Mouse (Mus musculus) MEL (cell line): ENCODE data around the gene Slc4a3.
A peak's percentile ranks its signal among the peaks of the same experiment; 100 is the strongest.

Experiments
- CTCF ChIP-seq, 3 experiments: IDR thresholded peaks in 2 of 3; conservative IDR thresholded peaks in 1 of 3; 2 replicates each; pipeline ENCODE4 v1.5.1; 2011 to 2012; ENCODE audit warnings: low read length in 3 of 3, low read depth in 2 of 3, mild to moderate bottlenecking in 2 of 3, improper control_type of control experiment in 1 of 3, inconsistent platforms in 1 of 3, mixed read lengths in 1 of 3, moderate library complexity in 1 of 3; ENCODE audit not compliant: control insufficient read depth in 1 of 3, insufficient read depth in 1 of 3, poor library complexity in 1 of 3, severe bottlenecking in 1 of 3
- E2F4 ChIP-seq: IDR thresholded peaks from 2 replicates; pipeline ENCODE4 v1.6.1; 2011; ENCODE audit warnings: low read depth, low read length, improper control_type of control experiment, borderline replicate concordance
- ELF1 ChIP-seq: IDR thresholded peaks from 2 replicates; pipeline ENCODE4 v1.6.1; 2014; ENCODE audit warnings: low read depth, mild to moderate bottlenecking, inconsistent platforms, low read length, improper control_type of control experiment, moderate library complexity
- EP300 ChIP-seq, 2 experiments: IDR thresholded peaks; 2 replicates each; pipeline ENCODE4 v1.6.1; 2011; ENCODE audit warnings: improper control_type of control experiment in 2 of 2, low read length in 2 of 2, low read depth in 1 of 2, mild to moderate bottlenecking in 1 of 2
- GABPA ChIP-seq: IDR thresholded peaks from 2 replicates; pipeline ENCODE4 v1.6.1; 2012; ENCODE audit warnings: low read depth, mild to moderate bottlenecking, inconsistent platforms, low read length, improper control_type of control experiment, moderate library complexity
- HCFC1 ChIP-seq: IDR thresholded peaks from 2 replicates; pipeline ENCODE4 v1.6.1; 2012; ENCODE audit warnings: low read depth, mild to moderate bottlenecking, inconsistent platforms, low read length, improper control_type of control experiment, moderate library complexity
- MXI1 ChIP-seq: IDR thresholded peaks from 2 replicates; pipeline ENCODE4 v1.6.1; 2011; ENCODE audit warnings: mild to moderate bottlenecking, low read depth, low read length, improper control_type of control experiment
- NRF1 ChIP-seq: IDR thresholded peaks from 2 replicates; pipeline ENCODE4 v1.6.1; 2014; ENCODE audit warnings: low read depth, mild to moderate bottlenecking, inconsistent platforms, low read length, improper control_type of control experiment, moderate library complexity; ENCODE audit not compliant: poor library complexity, insufficient read depth, severe bottlenecking
- POLR2A ChIP-seq, 2 experiments: IDR thresholded peaks; 2 replicates each; pipeline ENCODE4 v1.6.1; 2011 to 2012; ENCODE audit warnings: low read length in 2 of 2, mild to moderate bottlenecking in 2 of 2, control low read depth in 1 of 2, improper control_type of control experiment in 1 of 2, low read depth in 1 of 2, moderate library complexity in 1 of 2; ENCODE audit not compliant: control insufficient read depth in 1 of 2, insufficient read depth in 1 of 2, poor library complexity in 1 of 2
- TCF12 ChIP-seq: IDR thresholded peaks from 2 replicates; pipeline ENCODE4 v1.6.1; 2014; ENCODE audit warnings: low read depth, mild to moderate bottlenecking, inconsistent platforms, low read length, improper control_type of control experiment, moderate library complexity
- ZC3H11A ChIP-seq: IDR thresholded peaks from 2 replicates; pipeline ENCODE4 v1.6.1; 2012; ENCODE audit warnings: low read depth, mild to moderate bottlenecking, inconsistent platforms, low read length, improper control_type of control experiment
- ZNF384 ChIP-seq: IDR thresholded peaks from 2 replicates; pipeline ENCODE4 v1.6.1; 2012; ENCODE audit warnings: low read depth, mild to moderate bottlenecking, inconsistent platforms, low read length, improper control_type of control experiment

DNA sequence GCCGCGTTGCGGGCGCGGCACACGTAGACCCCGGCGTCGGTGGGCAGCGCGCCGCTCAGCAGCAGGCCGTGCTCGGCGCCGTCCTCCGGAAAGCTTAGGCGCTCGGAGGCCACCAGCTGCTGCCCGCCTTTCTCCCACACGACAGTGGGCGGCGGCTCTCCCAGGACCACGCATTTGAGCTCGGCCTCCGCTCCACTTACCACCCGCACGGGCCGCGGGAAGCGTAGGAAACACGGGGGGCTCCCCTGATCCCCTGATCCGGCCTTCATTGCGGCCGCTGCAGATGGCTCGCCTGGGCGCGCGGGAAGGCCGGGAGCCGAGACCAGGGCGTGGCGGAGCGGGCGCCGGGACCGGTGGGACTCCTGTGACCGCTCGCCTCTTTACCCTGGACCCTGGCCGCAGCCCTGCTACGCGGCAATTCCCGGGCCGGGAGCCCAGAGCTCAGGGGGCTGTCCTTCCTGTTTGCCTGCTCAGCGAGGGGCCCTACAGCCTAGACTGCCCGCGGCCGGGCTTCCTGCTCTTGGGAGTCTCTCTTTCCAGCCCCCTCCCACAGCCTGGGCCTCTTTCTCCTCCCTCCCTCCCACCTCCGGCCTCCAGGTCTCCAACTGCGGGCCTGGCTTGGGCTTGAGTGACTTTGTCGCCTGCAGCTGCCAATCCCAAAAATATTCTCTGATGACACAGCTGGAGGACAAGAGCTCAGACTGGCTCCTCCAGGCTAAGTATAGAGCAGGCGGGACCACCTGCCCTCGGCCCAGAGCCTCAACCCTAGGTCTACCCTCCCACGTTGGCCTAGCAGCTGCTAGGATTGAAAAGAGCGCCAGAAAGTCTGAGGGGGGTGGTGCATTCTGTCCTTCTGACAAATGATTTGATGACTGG, 39.9 kb upstream of the Slc4a3 start, which contains the start of gene Obsl1:
- TF ChIP-seq CTCF (IDR thresholded peaks at IDR 0.05 in 2 of 3, conservative IDR thresholded peaks at IDR 0.05 in 1 of 3; ENCODE audit: control insufficient read depth in 1 of 3, insufficient read depth in 1 of 3, low read depth in 2 of 3, low read length in 3 of 3, poor library complexity in 1 of 3, severe bottlenecking in 1 of 3) = no peak
- no peak for TF ChIP-seq TCF12
- TF ChIP-seq ELF1 = no peak
- TF ChIP-seq GABPA = no peak
- TF ChIP-seq EP300 (IDR thresholded peaks at IDR 0.05; ENCODE audit: low read depth in 1 of 2, low read length in 2 of 2) = no peak
- TF ChIP-seq ZC3H11A = no peak
- TF ChIP-seq HCFC1 = no peak
- no peak for TF ChIP-seq E2F4
- 0 out of 4 replicates have a peak, but pooled peaks of 1 of the 2 experiments have one; percentile 25 for TF ChIP-seq POLR2A (IDR thresholded peaks at IDR 0.05; ENCODE audit: control insufficient read depth in 1 of 2, insufficient read depth in 1 of 2, low read depth in 1 of 2, low read length in 2 of 2, poor library complexity in 1 of 2)
- no peak for TF ChIP-seq ZNF384
- TF ChIP-seq NRF1 = no peak
- TF ChIP-seq MXI1 = no peak
